Mouse (Mus musculus): ENCODE data around the gene Foxl2. TPM values are rescaled to one million over a fixed set of nuclear protein-coding genes. Genes with fewer than 3 reads are reported as not detected.

Foxl2 gene
- polyA plus RNA-seq, 1 experiment from 2014 or later, result not detected

- Histone ChIP-seq H3K27ac (ENCODE audit: low read length) (no peak overlapping the region), H3K9ac (ENCODE audit: low read depth, low read length) (no peak overlapping the region), H3K4me1 (ENCODE audit: control insufficient read depth, low read depth, low read length) (peaks cover 3% of the 10 kb centered on the region), H3K36me3 (ENCODE audit: control insufficient read depth, insufficient read depth) (no peaks in the 10 kb centered on the region), H3K9me3 (replicated peaks; ENCODE audit: control insufficient read depth, low read length) (no peaks in the 10 kb centered on the region), H3K4me2 (ENCODE audit: low read depth, low read length) (no peak overlapping the region), H3K27me3 (ENCODE audit: control insufficient read depth, insufficient read depth, low read depth, low read length) (peaks cover 61% of the 10 kb centered on the region), H3K4me3 (ENCODE audit: low read depth, low read length) (no peak overlapping the region)
- 47% methylated on average over 1 of the region's 1 CpGs for WGBS (ENCODE audit: insufficient replicate concordance)
- no peak for ATAC-seq (ENCODE audit: low read depth)
Observed at GRCm38 (mm10) chr9:98976081-98976480, 21.0 kb downstream of the Foxl2 start.

DNA sequence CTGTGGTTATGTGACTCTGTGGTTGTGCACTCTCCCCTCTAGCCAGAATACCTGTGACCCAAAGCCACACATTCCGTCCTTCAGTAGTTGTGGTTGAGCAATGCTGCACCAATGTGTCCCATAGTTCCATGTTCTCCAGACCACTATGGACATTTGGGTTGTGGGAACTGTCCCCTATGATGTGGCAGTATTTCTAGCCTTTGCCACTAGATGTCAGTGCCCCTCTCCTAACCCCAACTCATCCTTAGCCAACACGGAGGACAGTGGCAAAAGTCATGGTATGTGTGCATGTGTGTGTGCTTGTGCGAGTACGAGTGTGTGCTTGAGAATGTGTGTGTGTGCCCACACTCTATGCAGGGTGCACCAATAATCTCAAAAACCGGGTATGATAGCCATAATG lies 21.4 kb downstream of the Foxl2 start:
- no peak overlapping the region for H3K4me3 ChIP-seq (ENCODE audit: low read depth, low read length)
- peaks cover 58% of the 10 kb centered on the region for H3K27me3 ChIP-seq (ENCODE audit: control insufficient read depth, insufficient read depth, low read depth, low read length)
- no peak overlapping the region for H3K9ac ChIP-seq (ENCODE audit: low read depth, low read length)
- no peak overlapping the region for H3K4me2 ChIP-seq (ENCODE audit: low read depth, low read length)
- no peak overlapping the region for H3K27ac ChIP-seq (ENCODE audit: low read length)
- H3K9me3 ChIP-seq (replicated peaks; ENCODE audit: control insufficient read depth, low read length), result no peaks in the 10 kb centered on the region
- WGBS (ENCODE audit: insufficient replicate concordance), result 19% methylated on average over 5 of the region's 5 CpGs
- ATAC-seq (ENCODE audit: low read depth), result no peak
- H3K4me1 ChIP-seq (ENCODE audit: control insufficient read depth, low read depth, low read length), result peaks cover 3% of the 10 kb centered on the region
- H3K36me3 ChIP-seq (ENCODE audit: control insufficient read depth, insufficient read depth), result no peaks in the 10 kb centered on the region

DNA sequence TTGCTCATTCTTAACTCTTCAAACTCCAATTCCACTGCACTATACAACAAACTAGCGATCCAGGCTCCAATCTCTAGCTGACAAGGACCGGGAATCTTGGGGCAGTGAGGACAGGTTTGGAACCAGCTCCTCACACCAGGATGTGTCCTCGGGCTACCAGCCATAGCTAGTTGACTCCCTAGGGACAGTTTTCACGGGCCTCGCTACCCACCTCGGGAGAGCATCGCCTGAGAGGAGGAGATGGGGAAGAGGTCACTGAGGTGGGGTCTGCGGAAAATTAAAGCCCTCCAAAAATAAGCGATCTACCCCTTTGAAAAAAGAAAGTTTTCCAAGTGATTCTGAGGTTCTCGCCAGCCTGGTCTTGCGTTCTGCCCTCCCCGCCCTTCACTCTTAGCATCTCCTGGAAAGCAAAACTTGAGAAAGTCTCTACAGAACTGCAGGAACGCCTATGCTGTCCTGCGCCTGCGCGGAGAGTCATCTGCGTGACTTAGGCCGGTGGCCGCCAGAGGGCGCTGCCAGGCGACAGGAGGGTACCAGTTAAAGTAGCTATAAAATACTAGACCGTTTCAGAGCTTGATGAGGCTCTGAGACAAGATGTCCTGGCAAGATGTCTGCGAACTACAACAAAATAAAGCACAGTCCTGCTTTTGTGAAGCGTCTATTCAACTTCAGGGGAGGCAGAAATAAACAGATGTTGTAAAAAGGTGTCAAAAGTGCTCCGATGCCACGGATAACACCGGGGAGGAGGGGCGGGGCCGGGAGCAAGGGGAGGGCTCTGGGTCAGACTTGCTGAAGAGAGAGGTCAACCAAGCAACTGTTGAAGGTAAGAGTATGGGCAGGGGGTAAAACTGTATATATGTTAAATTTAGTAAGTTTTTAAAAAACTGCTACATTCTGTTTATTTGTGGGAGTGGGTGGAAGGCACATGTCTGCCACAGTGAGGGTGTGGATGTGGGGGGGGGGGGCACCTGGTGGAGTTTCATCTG lies 24.6 kb downstream of the Foxl2 start:
- H3K27ac ChIP-seq (ENCODE audit: low read length), result no peak overlapping the region
- peak overlapping the region; percentile 57 for H3K4me2 ChIP-seq (ENCODE audit: low read depth, low read length)
- H3K9ac ChIP-seq (ENCODE audit: low read depth, low read length), result no peak overlapping the region
- H3K4me3 ChIP-seq (ENCODE audit: low read depth, low read length), result peak overlapping the region; percentile 28
- WGBS (ENCODE audit: insufficient replicate concordance), result 6% methylated on average over 29 of the region's 29 CpGs
- peaks cover 43% of the 10 kb centered on the region for H3K27me3 ChIP-seq (ENCODE audit: control insufficient read depth, insufficient read depth, low read depth, low read length)
- no peaks in the 10 kb centered on the region for H3K36me3 ChIP-seq (ENCODE audit: control insufficient read depth, insufficient read depth)
- no peaks in the 10 kb centered on the region for H3K9me3 ChIP-seq (replicated peaks; ENCODE audit: control insufficient read depth, low read length)
- 0 out of 2 replicates have a peak, but pooled peaks have one; percentile 43 for ATAC-seq (ENCODE audit: low read depth)
- H3K4me1 ChIP-seq (ENCODE audit: control insufficient read depth, low read depth, low read length), result peaks cover 3% of the 10 kb centered on the region

DNA sequence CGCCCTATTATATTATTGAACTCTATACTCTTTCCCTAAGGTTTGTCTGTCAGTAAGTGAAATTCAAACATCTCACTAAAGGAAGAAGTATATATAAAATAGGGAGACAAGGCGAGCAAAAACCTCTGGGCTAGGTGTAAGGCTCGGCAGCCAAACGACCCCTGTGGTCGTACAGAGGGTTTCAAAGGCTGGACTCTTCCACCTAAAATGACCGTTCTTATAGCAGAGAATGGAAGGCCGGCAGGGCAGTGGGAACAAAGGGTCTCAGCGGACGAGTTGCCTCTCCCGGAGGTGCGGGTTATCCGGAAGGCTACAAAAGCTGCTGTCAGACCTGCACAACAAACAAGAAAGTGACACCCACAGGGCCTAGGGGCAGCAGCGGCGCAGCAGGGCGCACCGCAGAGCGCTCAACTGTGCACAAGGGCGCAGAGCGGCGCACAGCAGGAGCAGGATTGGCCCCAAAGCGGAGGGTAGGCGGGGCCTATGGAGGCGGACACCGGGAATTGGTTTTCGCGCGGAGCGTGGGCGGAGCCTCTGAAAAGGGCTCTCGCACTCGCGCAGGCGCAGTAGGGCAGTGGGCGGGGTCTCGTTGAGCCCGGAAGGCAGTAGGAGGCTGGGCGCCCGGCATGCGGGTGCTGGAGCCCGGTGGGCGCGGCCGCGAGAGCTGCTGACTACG lies 30.9 kb downstream of the Foxl2 start, which contains the start of gene Faim:
Gene Faim (plus strand): TSS at position 574 of the 676 bp plus-strand sequence.
- peak within 1 kb of the TSS; percentile 98 for H3K4me2 ChIP-seq (ENCODE audit: low read depth, low read length)
- peaks cover 8% of the 10 kb centered on the region for H3K4me1 ChIP-seq (ENCODE audit: control insufficient read depth, low read depth, low read length)
- H3K9ac ChIP-seq (ENCODE audit: low read depth, low read length), result peak within 1 kb of the TSS; percentile 74
- 2% methylated on average over 45 of the region's 45 CpGs for WGBS (ENCODE audit: insufficient replicate concordance)
- ATAC-seq (ENCODE audit: low read depth), result peak; percentile 99
- no peak within 1 kb of the TSS for H3K27ac ChIP-seq (ENCODE audit: low read length)
- H3K4me3 ChIP-seq (ENCODE audit: low read depth, low read length), result peak within 1 kb of the TSS; percentile 73
- no peaks in the 10 kb centered on the region for H3K9me3 ChIP-seq (replicated peaks; ENCODE audit: control insufficient read depth, low read length)
- H3K27me3 ChIP-seq (ENCODE audit: control insufficient read depth, insufficient read depth, low read depth, low read length), result peaks cover 13% of the 10 kb centered on the region
- no peaks in the 10 kb centered on the region for H3K36me3 ChIP-seq (ENCODE audit: control insufficient read depth, insufficient read depth)

DNA sequence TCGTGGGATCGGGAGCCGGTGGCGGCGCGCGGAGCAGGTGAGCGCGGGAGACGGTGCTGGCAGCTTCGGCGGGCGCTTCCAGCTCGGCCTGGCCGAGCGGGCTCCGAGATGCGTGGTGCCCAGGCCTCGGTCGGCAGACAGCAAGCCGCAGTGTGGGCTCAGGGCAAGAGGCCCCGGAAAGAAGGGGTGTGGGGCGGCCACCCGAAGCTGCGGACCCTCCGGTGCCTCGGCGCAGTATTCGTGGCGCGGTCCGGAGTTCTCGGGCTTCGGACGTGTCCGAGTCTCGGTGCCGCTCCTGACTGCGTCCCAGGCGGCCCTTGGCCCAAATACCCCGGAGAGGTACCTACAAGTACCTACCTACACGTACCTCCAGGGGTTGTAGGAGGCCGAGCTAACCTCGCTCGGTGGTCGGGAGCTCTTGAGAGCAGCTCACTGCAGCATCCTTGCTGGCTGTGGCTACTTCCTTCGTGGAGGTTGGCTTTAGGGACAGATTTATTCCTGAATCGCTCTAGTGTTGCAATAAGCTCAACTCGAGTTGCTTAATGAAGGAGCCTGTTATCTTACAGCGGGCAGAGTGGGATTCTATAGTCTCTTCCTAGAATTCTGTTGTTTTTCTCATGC lies 31.5 kb downstream of the Foxl2 start:
- under 1% methylated on average over 50 of the region's 50 CpGs for WGBS (ENCODE audit: insufficient replicate concordance)
- peaks cover 8% of the 10 kb centered on the region for H3K4me1 ChIP-seq (ENCODE audit: control insufficient read depth, low read depth, low read length)
- ATAC-seq (ENCODE audit: low read depth), result peak; percentile 7; the same call in 1 of the 2 replicates
- H3K27me3 ChIP-seq (ENCODE audit: control insufficient read depth, insufficient read depth, low read depth, low read length), result peaks cover 13% of the 10 kb centered on the region
- peak overlapping the region; percentile 74 for H3K9ac ChIP-seq (ENCODE audit: low read depth, low read length)
- peak overlapping the region; percentile 98 for H3K4me2 ChIP-seq (ENCODE audit: low read depth, low read length)
- H3K9me3 ChIP-seq (replicated peaks; ENCODE audit: control insufficient read depth, low read length), result no peaks in the 10 kb centered on the region
- H3K36me3 ChIP-seq (ENCODE audit: control insufficient read depth, insufficient read depth), result no peaks in the 10 kb centered on the region
- H3K4me3 ChIP-seq (ENCODE audit: low read depth, low read length), result peak overlapping the region; percentile 73
- H3K27ac ChIP-seq (ENCODE audit: low read length), result no peak overlapping the region

DNA sequence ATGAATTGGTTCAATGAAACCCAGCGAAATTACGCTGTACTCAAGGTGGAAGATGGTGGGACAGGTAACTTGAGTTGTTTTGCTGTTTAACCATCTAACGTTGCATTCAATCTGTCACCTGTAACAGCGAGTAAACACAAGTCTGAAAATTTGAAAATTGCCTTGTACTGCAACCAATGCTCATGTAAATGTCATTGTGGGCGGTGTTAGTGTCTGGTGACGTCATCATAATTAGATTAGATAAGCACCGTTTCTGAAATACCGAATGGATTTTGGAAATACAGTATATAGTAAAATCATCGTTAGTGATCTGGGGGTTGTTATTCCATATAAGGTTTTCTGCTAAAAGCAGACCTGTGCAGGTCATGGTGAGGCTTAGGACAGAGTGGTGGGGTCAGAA lies 32.0 kb downstream of the Foxl2 start:
- ATAC-seq (ENCODE audit: low read depth), result no peak
- H3K27ac ChIP-seq (ENCODE audit: low read length), result no peak overlapping the region
- H3K9me3 ChIP-seq (replicated peaks; ENCODE audit: control insufficient read depth, low read length), result no peaks in the 10 kb centered on the region
- H3K4me1 ChIP-seq (ENCODE audit: control insufficient read depth, low read depth, low read length), result peaks cover 8% of the 10 kb centered on the region
- WGBS (ENCODE audit: insufficient replicate concordance), result 34% methylated on average over 9 of the region's 9 CpGs
- peaks cover 13% of the 10 kb centered on the region for H3K27me3 ChIP-seq (ENCODE audit: control insufficient read depth, insufficient read depth, low read depth, low read length)
- peak overlapping the region; percentile 73 for H3K4me3 ChIP-seq (ENCODE audit: low read depth, low read length)
- H3K36me3 ChIP-seq (ENCODE audit: control insufficient read depth, insufficient read depth), result no peaks in the 10 kb centered on the region
- H3K9ac ChIP-seq (ENCODE audit: low read depth, low read length), result no peak overlapping the region
- peak overlapping the region; percentile 98 for H3K4me2 ChIP-seq (ENCODE audit: low read depth, low read length)

DNA sequence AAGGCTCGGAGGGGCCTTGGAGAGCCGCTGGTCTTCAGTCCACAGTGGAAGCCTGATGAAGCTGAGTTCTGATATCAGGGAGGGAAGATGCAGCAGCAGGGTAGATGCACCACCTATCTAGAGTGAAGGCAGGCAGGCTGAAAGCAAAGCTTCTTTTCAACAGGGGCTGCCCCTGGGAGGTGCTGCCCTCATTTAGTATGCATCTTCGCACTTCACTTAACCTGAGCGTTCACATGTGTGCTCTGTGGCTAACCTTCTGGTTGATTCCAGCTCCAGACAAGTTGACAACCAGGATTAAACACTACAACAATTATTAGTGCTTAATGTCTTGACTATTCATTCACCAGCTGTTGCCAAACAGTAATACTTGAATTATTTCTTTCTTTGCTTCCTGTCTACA lies 39.0 kb downstream of the Foxl2 start:
- Histone ChIP-seq H3K27me3 (ENCODE audit: control insufficient read depth, insufficient read depth, low read depth, low read length) (no peaks in the 10 kb centered on the region), H3K36me3 (ENCODE audit: control insufficient read depth, insufficient read depth) (no peaks in the 10 kb centered on the region), H3K27ac (ENCODE audit: low read length) (no peak overlapping the region), H3K4me3 (ENCODE audit: low read depth, low read length) (no peak overlapping the region), H3K9me3 (replicated peaks; ENCODE audit: control insufficient read depth, low read length) (no peaks in the 10 kb centered on the region), H3K4me2 (ENCODE audit: low read depth, low read length) (no peak overlapping the region), H3K9ac (ENCODE audit: low read depth, low read length) (no peak overlapping the region), H3K4me1 (ENCODE audit: control insufficient read depth, low read depth, low read length) (no peaks in the 10 kb centered on the region)
- ATAC-seq (ENCODE audit: low read depth), result no peak
- WGBS (ENCODE audit: insufficient replicate concordance), result 77% methylated on average over 4 of the region's 4 CpGs

DNA sequence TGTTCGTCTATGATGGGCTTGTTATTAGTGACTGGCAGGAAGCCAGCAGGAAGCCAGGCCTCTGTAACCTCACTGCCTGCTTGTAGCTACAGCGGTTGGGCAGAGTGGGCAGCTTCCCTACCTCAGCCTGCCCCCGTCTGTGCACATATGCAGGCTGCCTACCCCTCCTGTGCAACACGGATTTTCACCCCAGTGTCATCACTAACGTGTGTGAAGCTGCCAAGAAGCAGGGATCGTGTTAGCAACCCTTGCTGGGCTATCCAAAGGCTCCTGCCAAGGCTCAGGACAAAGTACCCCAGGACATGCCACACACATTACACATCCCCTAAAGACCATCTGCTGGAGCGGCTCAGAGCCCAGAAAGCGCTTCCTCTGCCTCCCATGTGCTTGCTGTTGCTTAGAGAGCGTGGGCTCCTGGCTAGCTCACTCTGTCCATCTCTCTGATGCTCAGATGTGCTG lies 44.8 kb downstream of the Foxl2 start:
- H3K4me2 ChIP-seq (ENCODE audit: low read depth, low read length), result no peak overlapping the region
- WGBS (ENCODE audit: insufficient replicate concordance), result 41% methylated on average over 9 of the region's 9 CpGs
- H3K4me1 ChIP-seq (ENCODE audit: control insufficient read depth, low read depth, low read length), result no peaks in the 10 kb centered on the region
- no peaks in the 10 kb centered on the region for H3K9me3 ChIP-seq (replicated peaks; ENCODE audit: control insufficient read depth, low read length)
- no peak for ATAC-seq (ENCODE audit: low read depth)
- H3K27ac ChIP-seq (ENCODE audit: low read length), result no peak overlapping the region
- H3K36me3 ChIP-seq (ENCODE audit: control insufficient read depth, insufficient read depth), result no peaks in the 10 kb centered on the region
- no peak overlapping the region for H3K9ac ChIP-seq (ENCODE audit: low read depth, low read length)
- H3K27me3 ChIP-seq (ENCODE audit: control insufficient read depth, insufficient read depth, low read depth, low read length), result no peaks in the 10 kb centered on the region
- H3K4me3 ChIP-seq (ENCODE audit: low read depth, low read length), result no peak overlapping the region

Measured in liver, embryonic 16.5 days (tissue).